Mouse (Mus musculus) left cerebral cortex, adult 18-20 months (tissue): ENCODE results near the gene Mcrs1. TPM values are rescaled to one million over a fixed set of nuclear protein-coding genes. Genes with fewer than 3 reads are reported as not detected.
A peak's percentile ranks its signal among the peaks of the same experiment; 100 is the strongest.
"Not testable (repeated sequence)": the region's sequence is repeated elsewhere in the genome, so short reads cannot be mapped to it uniquely, and the experiment has no call there.

Experiments used
- DNase-seq, 2 experiments: peaks; one replicate each; pipeline ENCODE4 v3.0.0; 2021 to 2022; ENCODE audit warnings: low spot score in 2 of 2, mixed read lengths in 1 of 2
- total RNA-seq, 2 experiments: library from RNA; stranded (reverse); gene quantifications; 2 replicates each; pipeline ENCODE4 v1.2.3; 2021

The Mcrs1 gene
- total RNA-seq, 2 experiments from 2014 or later, result 82.3 to 83.1 TPM

- no peak for DNase-seq
Observed at GRCm38 (mm10) chr15:99252381-99253174, 817 bp upstream of the Mcrs1 start.

- not testable (repeated sequence) for DNase-seq
Observed at GRCm38 (mm10) chr15:99251111-99251510, 650 bp downstream of the Mcrs1 start.

GRCm38 (mm10) chr15:99249938-99250337 is 1.8 kb downstream of the Mcrs1 start:
- DNase-seq, result no peak

- peak; percentile 82 to 90 for DNase-seq
Observed at GRCm38 (mm10) chr15:99248972-99249371, 2.8 kb downstream of the Mcrs1 start.

GRCm38 (mm10) chr15:99246736-99247135 is 5.0 kb downstream of the Mcrs1 start:
- not testable (repeated sequence) for DNase-seq

DNA sequence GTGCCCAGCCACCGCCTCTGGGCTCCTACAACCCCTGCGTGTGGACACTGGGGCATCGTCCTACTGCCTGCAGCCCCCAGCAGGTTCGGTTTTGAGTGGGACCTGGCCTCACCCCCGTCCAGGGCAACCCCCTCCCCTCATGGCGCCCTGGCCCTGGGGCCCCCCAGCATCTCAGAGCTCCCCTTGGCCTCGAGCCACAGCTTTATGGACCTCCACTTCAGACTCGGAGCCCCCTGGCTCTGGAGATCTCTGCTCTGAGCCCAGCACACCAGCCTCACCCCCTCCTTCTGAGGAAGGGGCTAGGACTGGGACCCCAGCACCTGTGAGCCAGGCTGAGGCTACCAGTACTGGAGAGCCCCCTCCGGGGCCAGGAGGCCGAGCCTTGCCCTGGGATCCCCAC is 9.7 kb downstream of the Mcrs1 start:
- no peak for DNase-seq

- DNase-seq, result no peak
Observed at GRCm38 (mm10) chr15:99241249-99241648, 10.5 kb downstream of the Mcrs1 start.

- DNase-seq, result no peak
Observed at GRCm38 (mm10) chr15:99240129-99240528, 11.6 kb downstream of the Mcrs1 start.

GRCm38 (mm10) chr15:99238006-99238405 is 13.8 kb downstream of the Mcrs1 start:
- no peak for DNase-seq

DNA sequence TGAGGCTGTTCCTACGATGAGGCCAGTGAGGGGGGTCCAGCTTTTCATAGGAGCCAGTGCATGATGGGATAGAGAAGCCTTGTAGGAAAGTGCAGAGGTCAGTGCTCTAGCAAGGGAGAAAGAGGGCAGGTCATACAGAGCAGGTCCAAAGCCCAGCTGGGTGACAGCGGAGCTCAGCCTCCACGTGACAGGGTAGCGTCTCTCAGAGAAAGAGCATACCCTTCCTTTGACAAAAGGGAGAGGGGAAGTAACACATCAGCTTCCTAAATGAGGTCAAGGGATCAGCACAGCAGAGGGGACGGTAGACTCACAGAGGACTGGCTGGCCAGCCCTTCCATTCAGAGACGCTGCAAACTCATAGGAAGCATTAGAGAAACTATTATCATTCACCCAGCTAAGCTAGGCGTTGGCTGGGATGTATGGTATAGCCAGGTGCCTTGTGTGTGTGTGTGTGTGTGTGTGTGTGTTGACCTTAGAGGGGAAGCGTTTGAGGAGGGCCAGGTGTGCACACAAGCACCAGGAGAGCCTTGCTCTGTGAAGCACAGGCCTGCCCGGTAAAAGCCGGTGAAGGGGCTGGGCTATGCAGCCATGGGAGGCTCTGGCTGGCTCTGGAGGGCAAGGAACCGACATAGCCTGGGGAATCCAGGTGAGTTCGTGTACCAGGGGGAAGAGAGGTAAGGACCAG is 17.3 kb downstream of the Mcrs1 start:
- no peak for DNase-seq

GRCm38 (mm10) chr15:99233719-99234118 is 18.0 kb downstream of the Mcrs1 start:
- DNase-seq, result no peak

DNA sequence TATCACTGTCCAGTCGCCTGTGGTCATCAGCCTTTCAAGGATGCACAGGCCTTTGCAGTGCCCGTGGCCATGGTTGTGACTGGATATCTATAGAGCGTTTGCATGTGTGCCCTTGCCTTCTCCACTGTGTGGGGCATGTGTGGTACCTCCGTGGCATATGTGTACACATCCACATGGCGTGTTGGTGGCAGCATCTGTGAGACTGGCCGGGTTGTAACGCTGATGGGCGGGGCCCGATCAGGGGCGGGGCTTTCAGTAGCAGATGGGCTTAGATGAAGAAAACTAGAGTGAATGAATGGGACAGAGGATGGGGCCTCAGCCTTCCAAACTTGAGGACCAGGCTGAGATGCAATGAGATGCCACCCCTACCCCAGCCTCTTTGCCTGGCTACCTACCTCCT is 19.8 kb downstream of the Mcrs1 start:
- DNase-seq, result no peak

DNA sequence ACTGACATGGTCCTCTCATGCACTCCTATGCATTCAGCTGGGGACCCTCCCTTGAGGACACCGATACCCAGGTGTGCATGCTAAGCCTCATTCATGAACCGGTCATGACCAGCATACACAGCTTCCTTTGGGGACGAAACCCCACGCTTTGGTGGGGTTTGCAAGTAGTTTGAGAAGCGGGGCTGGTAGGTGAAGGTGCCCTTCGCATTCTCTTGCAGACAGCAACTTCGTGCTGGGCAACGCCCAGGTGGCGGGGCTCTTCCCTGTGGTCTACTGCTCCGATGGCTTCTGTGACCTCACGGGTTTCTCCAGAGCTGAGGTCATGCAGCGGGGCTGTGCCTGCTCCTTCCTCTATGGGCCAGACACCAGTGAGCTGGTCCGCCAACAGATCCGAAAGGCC is 25.7 kb downstream of the Mcrs1 start:
- no peak for DNase-seq

GRCm38 (mm10) chr15:99225081-99225810 is 26.5 kb downstream of the Mcrs1 start:
- peak; percentile 54 to 69 for DNase-seq

DNA sequence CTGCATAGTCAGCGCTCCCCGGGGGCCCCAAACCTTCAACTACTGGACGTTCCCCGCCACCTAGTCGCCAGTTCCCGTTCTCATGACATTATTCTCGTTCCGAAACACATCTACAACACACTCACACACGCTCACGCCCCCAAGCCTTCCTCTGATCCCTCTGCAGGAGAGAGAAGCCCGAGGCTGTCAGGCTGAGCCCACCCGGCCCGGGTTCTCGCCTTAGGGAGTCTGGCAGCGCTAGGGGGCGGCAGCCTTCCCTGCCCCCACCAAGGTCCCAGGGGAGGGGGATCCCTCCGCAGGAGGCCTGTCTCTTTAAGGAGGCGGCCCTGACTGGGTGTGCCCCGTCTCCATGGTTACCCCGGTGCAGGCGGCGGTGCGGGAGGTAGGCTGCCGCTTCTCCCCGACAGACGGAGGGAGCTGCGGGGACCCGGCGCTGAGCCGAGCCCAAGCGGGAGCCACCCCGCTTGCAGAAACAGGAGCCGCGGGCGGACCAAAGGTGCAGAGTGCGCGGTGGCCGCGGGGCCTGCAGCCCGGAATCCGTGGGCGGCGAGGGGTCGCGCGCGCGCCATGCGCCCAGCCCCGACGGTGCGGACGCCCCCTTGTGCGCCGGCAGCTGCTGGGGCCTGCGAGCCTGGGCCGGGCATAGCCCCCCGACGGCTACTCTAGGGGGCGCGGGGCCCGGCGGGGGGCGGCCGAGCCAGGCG is 27.4 kb downstream of the Mcrs1 start, which contains the start of gene Kcnh3:
Kcnh3 (plus strand) TSS at position 654 of the 704 bp plus-strand sequence.
- DNase-seq, result peak; percentile 77 to 83

GRCm38 (mm10) chr15:99223585-99224207 is 28.1 kb downstream of the Mcrs1 start:
- peak; percentile 73 to 89 for DNase-seq

DNA sequence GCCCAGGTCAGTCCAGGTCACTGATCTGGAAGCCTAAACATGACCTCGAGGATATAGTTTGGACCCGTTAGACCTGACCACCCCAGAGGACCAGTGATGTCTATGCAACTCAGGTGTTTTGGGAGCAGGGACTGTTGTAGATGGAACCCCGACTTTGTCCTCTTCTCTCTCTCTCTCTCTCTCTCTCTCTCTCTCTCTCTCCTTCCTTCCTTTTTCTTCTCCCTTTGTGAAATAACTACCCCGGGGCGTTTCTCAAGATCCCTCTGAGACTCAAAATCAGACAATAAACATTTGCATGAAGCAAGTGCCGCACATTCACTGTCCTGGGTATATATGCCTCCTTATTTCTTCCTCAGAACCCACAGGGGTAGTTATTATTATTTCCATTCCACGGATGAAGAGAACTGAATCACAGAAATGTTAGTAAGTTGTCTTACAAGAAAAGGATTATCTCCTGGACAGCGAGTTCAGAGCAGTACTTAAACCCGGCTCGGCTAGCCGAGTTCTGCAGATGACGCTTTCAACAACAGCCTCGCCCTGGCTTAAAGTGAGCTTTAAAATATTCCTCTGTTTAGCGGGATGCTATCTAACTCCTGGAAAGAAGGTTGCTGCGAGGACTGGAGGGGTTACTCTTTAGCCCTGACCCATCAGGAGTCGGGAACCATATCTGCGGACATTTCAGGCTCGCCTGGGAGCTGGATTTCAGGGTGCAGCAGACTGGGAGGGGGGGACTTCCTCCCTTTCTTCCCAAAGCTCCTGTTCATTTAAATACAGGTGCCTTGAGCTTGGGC is 28.8 kb downstream of the Mcrs1 start:
- no peak for DNase-seq

GRCm38 (mm10) chr15:99221315-99221952 is 30.3 kb downstream of the Mcrs1 start:
- peak in 1 of 2 experiments; percentile 39 for DNase-seq

DNA sequence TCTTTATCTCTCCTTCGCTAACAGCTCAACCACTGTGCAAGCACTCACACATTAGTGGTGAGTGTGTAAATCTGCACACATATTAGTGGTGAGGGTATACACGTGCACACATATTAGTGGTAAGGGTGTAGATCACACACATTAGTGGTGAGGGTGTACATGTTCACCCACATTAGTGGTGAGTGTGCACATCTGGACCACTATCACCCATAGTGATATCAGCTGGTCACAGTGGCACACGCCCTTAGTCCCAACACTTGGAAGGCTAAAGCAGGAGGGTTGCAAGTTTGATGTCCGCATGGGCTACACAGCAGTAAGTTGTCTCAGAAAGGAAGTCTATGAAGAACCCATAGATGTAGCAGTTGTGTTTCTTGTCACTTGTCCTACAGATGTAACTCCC is 34.1 kb downstream of the Mcrs1 start:
- no peak for DNase-seq
